Mouse (Mus musculus) thymus, adult 2 months (tissue): ENCODE data around the gene AF366264. TPM values are rescaled to one million over a fixed set of nuclear protein-coding genes. Genes with fewer than 3 reads are reported as not detected.

Source experiments
- DNase-seq: peaks from one replicate; pipeline ENCODE4 v3.0.0; 2021
- H3K27ac ChIP-seq: fragments of 200-500 bp; 2 replicates; pipeline ENCODE4 v1.5.1; 2012; ENCODE audit warnings: low read length, control low read depth; ENCODE audit not compliant: control insufficient read depth, insufficient read depth
- H3K27me3 ChIP-seq: fragments of 200-500 bp; 2 replicates; pipeline ENCODE4 v1.6.1; 2012; ENCODE audit warnings: mild to moderate bottlenecking, low read length, moderate library complexity, mixed read lengths; ENCODE audit not compliant: control insufficient read depth, insufficient read depth
- H3K36me3 ChIP-seq: fragments of 200-500 bp; 2 replicates; pipeline ENCODE4 v1.6.1; 2012; ENCODE audit warnings: mild to moderate bottlenecking, low read length, moderate library complexity; ENCODE audit not compliant: control insufficient read depth, insufficient read depth
- H3K4me1 ChIP-seq: fragments of 200-500 bp; replicated peaks from 2 replicates; pipeline ENCODE4 v1.6.1; 2012; ENCODE audit warnings: low read length; ENCODE audit not compliant: control insufficient read depth, insufficient read depth
- H3K4me3 ChIP-seq: fragments of 200-500 bp; 2 replicates; pipeline ENCODE4 v1.5.1; 2012; ENCODE audit warnings: mild to moderate bottlenecking, low read length, control low read depth, moderate library complexity; ENCODE audit not compliant: control insufficient read depth, insufficient read depth
- CTCF ChIP-seq: fragments of 200-500 bp; IDR thresholded peaks from 2 replicates; pipeline ENCODE4 v1.5.1; 2012; ENCODE audit warnings: mild to moderate bottlenecking, control low read depth, low read length, moderate library complexity, borderline replicate concordance; ENCODE audit not compliant: control insufficient read depth, poor library complexity, insufficient read depth; ENCODE audit errors: extremely low read depth
- POLR2A ChIP-seq: fragments of 200-500 bp; IDR thresholded peaks from 2 replicates; pipeline ENCODE4 v1.6.1; 2012; ENCODE audit warnings: mild to moderate bottlenecking, low read length, control low read depth, moderate library complexity; ENCODE audit not compliant: control insufficient read depth, poor library complexity, insufficient read depth; ENCODE audit errors: extremely low read depth
- WGBS: fragments of 180-500 bp; shearing (Covaris S2); methylation state at CpG from one replicate; pipeline ENCODE4 v1.1.7; 2018; 5-methylcytosine and 5-hydroxymethylcytosine counted together
- polyA plus RNA-seq: library from polyadenylated mRNA; depleted of rRNA; stranded (reverse); fragments of >200 nt; gene quantifications from 2 replicates; pipeline ENCODE4 v1.2.3, GENCODE M21; 2012; rRNA removed

AF366264 gene
- polyA plus RNA-seq, 1 experiment: not detected

- TF ChIP-seq CTCF (no peak), POLR2A (no peak)
- Histone ChIP-seq H3K27ac (no peak overlapping the region), H3K27me3 (no peaks in the 10 kb centered on the region), H3K36me3 (peaks cover 16% of the 10 kb centered on the region; the same call in 1 of the 2 replicates), H3K4me3 (no peak overlapping the region), H3K4me1 (peaks cover 6% of the 10 kb centered on the region)
- no peak for DNase-seq
- WGBS: 96% methylated on average over 8 of the region's 8 CpGs
Measured at GRCm38 (mm10) chr8:13789606-13790005, 48.6 kb downstream of the AF366264 start.

- H3K36me3 ChIP-seq: peaks cover 9% of the 10 kb centered on the region
- WGBS: under 1% methylated on average over 46 of the region's 47 CpGs
- peak overlapping the region; percentile 68 for H3K4me3 ChIP-seq
- TF ChIP-seq CTCF: peak; percentile 98
- TF ChIP-seq POLR2A: peak; percentile 63; the same call in 1 of the 2 replicates
- peak; percentile 95 for DNase-seq
- peak overlapping the region; percentile 82 for H3K27ac ChIP-seq
- H3K4me1 ChIP-seq: peaks cover 6% of the 10 kb centered on the region
- no peaks in the 10 kb centered on the region for H3K27me3 ChIP-seq
Measured at GRCm38 (mm10) chr8:13785764-13786299, 52.4 kb downstream of the AF366264 start.

- Histone ChIP-seq H3K27ac (peak within 1 kb of the TSS; percentile 82), H3K4me1 (peaks cover 6% of the 10 kb centered on the region), H3K36me3 (peaks cover 14% of the 10 kb centered on the region), H3K4me3 (peak within 1 kb of the TSS; percentile 68), H3K27me3 (no peaks in the 10 kb centered on the region)
- 0% methylated on average over 47 of the region's 47 CpGs for WGBS
- no peak for TF ChIP-seq POLR2A
- TF ChIP-seq CTCF: peak; percentile 97
- peak; percentile 92 for DNase-seq
Measured at GRCm38 (mm10) chr8:13785250-13785763, 52.9 kb downstream of the AF366264 start, which contains the start of gene Upf3a. TSS of gene Upf3a (plus strand) at chr8:13785615.

Other genes with a start within 250 kb of the AF366264 start
- gene Rasa3, start 160.8 kb downstream of the AF366264 start, polyA plus RNA-seq: 52.7 and 57.5 TPM in 2 replicates
- not detected in 2 replicates for gene Cfap97d2, start 132.5 kb downstream of the AF366264 start, polyA plus RNA-seq
- 69.9 and 72.1 TPM in 2 replicates for gene Cdc16, start 80.7 kb downstream of the AF366264 start, polyA plus RNA-seq
- gene Upf3a, start 52.8 kb downstream of the AF366264 start, polyA plus RNA-seq: 13.3 and 13.5 TPM in 2 replicates
- gene Champ1, start 31.3 kb upstream of the AF366264 start, polyA plus RNA-seq: 21.4 and 26.6 TPM in 2 replicates
- gene Coprs, start 51.9 kb upstream of the AF366264 start, polyA plus RNA-seq: 1.9 and 4.0 TPM in 2 replicates